Mouse (Mus musculus): ENCODE data around the gene Pappa.
A peak's percentile ranks its signal among the peaks of the same experiment; 100 is the strongest.

The Pappa gene

GRCm38 (mm10) chr4:65123741-65124224 is at the start of gene Pappa:
Gene Pappa, plus strand, starts transcription at chr4:65124174.
- DNase-seq: no peak

DNA sequence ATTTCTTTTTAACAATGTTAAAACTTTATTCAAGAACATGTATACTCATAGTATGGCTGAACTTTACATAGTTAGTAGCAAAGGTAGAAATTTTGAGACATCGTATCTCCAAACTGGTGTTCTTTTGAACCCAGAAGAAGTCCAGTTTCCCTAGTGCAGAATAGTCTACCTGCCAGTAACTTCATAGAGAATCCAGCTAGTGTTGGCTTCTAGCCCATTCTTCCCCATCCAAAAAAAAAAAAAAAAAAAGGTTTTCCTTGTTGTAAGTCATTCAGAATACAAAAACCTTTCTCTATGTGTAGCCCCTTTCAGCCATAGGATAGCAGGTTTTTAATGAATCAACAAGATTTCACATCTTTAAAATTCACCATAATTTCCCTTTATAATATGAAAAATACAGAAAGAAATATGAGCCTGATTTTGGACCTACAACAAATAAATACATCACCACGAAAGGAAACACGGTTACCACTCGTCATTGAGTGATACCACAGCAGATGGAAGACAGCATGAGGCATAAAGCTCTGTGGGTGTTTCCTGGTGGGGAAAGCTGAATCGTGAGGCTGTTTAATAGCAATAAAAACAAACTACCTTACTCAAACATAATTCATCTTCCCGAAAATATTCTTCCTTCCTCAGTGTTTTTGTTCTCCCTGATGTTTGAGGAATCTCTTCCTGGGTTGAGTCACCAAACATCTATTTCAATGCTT is 45.9 kb upstream of the Pappa start:
- DNase-seq: no peak

- no peak for DNase-seq
Observed at GRCm38 (mm10) chr4:65086864-65087263, 37.1 kb upstream of the Pappa start.

GRCm38 (mm10) chr4:65087592-65087991 is 36.4 kb upstream of the Pappa start:
- DNase-seq: no peak

DNA sequence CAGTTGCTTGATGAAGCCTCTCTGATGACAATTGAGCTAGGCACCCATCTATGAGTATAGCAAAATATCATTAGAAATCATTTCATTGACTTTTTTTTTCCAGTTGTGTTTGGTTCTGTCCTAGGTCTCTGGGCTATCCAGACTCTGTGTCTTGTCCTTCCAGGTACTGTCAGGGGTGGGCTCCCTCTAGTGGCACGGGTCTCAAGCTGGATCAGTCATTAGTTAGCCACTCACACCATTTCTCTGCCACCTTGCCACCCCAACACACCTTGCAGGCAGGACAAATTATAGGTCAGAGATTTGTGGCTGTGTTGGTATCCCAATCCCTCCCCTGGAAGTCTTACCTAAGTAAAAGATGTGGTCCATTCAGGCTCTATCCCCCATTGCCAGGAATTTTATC is 31.8 kb upstream of the Pappa start:
- peak; percentile 6 for DNase-seq

DNA sequence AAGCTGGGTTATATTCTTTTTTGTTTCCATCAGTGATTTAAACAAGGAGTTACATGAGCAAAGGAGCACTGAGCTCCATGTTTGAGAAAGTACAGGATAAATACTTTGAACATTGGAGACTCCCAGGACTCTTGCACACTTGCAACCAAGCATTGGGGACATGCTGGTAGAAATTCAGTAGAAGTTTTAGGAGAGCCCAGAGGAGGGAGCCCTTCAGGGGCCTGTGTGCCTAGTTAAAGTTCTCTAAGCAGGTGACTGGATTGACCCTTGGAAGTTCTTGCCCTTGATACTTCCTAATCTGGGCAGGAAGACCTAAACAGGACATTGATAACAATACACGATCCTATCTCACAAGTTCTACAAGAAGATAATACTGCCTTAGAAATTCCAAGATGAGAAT is 3.6 kb upstream of the Pappa start:
- DNase-seq: no peak

- DNase-seq: no peak
Observed at GRCm38 (mm10) chr4:65122841-65123240, 1.1 kb upstream of the Pappa start.

DNA sequence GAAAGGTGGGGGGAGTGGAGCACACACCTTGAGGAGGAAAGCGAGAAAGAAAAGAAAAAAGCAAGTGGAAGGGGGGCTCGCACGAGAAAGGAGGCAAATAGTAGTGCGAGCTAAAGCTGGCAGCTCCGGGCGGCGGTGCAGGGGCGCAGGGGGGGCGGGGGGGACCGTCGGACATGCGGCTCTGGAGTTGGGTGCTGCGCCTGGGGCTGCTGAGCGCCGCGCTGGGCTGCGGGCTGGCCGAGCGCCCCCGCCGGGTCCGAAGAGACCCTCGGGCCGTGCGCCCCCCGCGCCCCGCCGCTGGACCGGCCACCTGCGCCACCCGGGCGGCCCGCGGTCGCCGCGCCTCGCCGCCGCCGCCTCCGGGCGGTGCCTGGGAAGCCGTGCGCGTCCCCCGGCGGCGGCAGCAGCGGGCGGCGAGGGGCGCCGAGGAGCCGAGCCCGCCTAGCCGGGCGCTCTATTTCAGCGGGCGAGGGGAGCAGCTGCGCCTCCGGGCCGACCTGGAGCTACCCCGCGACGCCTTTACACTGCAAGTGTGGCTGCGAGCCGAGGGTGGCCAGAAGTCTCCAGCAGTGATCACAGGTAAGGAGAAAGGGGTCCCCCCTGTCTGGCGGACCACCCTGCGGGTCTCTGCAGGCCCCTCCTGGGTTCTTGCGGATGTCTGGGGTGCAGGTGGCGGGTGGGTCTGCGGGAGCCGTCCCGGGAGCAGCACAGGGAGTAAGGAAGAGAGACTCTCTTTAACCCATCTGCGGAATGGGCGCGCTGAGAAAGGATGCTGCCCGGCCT is 586 bp downstream of the Pappa start:
- no peak for DNase-seq

DNA sequence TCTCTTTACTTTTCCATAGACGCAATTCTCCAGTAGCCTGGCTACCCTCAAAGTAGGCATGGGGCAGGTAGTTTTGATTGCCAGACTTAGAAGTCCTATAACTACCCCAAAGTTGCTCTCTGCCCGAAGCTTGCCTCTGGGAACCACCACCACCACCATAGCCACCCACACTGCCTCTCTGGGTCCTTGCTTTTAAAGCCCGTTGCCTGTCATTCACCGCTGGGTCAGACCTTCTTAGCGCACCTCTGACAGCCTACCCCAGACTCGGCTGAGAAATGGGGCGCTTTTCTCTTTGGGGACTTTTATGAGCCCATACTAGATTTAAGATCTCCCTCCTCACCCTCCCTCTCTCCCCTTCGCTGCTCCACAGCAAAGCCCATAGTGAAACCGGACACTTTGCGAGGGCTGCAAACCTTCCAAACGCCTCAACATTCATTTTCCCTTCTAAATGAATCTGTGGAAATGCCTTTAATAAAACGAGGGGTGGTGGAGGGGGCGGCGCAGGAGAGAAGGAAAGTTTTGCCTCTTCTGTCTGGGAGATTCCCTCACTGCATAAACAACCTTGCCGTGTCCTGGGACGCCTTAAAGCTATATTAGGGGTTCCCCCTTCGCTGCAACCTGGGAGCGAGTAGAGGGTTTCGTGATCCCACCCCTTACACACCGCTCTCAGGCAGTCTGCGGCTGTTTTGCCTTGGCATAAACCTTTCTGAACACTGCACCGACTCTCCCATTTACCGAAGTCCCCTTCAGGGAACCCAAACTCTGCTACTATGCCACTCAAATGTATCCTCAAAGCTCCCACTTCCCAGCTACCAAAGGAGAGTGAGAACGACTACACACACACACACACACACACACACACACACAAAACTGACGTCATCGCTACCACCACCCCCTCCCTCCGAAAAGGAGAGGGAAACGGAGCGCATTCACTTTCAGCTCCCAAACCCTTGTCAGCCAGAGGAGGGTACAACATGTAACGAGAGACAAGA is 1.7 kb downstream of the Pappa start:
- DNase-seq: peak; percentile 12

GRCm38 (mm10) chr4:65126451-65127290 is 2.7 kb downstream of the Pappa start:
- DNase-seq: peak; percentile 44

DNA sequence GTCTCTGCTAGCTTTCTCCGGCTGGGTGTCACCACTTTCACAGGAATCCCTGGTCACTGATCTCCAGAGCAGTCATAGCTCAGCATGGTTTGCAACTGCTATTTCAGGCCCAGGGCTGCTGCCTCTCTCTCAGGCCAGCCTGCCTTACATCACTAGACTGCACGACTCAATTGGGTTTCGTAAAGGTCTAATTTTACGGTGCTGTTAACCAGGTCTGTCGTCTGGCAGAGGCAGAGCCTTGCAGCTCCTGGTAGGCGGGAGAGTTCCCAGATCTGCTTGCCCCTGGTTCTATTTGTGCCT is 3.3 kb downstream of the Pappa start:
- no peak for DNase-seq

DNA sequence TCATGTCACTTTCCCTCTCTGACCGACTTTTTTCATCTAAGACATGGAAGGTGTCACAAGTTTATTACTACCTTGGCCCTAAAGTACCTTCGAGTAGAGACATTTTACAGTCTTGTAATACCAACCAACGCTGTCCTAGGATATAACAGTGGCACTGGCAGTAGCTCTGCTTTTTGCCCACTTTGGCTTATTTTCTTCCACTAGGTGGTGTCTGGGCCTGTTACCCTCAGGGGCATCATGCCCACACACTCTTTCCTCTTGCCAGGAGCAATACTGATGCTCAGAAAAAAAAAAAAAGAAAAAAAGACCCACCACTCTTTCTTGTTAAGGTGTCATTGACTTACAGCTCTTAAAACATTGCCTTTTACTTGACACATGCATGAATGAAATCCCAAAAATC is 8.7 kb downstream of the Pappa start:
- DNase-seq: no peak

DNA sequence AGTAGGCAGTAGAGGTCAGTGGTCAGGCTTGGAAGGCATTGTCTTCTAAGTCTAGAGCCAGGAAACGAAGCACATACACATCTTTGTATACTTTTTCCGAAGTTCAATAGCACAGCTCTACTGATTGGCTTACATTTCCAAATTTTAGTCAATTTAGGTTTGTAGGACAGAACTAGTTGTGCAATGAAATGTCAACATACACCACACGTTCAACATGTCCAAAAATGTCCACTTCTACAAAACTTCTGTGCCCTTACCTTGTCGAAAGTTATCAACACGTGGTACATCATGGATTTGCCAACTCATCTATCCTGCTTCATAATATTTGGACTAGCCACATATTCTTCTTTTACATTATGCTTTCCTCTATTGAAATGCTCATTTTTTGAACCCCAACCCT is 10.4 kb downstream of the Pappa start:
- no peak for DNase-seq

GRCm38 (mm10) chr4:65135109-65135508 is 11.1 kb downstream of the Pappa start:
- no peak for DNase-seq

DNA sequence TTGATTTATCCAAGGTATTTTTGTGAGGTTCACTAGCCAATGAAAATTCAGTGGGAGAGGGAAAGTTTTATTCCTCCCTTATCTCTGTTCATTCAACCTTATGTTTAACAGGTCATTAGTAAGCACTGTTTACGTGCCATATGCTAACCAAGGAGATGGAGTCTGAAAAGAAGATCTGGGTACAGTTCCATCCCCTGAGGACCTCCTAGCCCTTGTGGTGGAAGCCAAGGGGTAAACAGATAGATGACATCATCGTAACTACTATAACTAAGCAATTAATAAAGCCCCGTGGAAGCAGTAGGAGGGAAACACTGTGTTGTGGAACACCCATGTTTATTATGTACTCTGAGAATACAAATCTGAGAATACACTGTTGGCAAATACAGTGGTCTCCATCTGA is 12.6 kb downstream of the Pappa start:
- no peak for DNase-seq

DNA sequence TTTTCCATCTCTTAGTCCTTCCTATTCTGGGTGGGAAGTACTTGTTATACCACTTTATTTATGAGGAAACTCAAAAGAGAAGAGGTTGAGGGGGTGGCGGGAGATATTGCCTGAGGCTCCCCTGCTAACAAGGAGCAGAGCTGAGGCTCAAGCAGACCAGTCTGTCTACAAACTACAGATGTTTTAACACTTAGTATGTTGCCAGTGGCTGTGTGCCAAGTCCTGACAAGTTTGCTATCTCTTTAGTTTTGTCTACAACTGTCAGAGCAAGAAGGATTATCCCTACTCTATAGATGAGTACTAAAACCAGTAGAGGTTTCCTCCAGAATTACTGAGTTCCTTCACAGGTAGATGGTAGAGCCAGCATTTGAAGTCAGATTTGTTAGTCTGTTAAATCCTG is 23.0 kb downstream of the Pappa start:
- DNase-seq: no peak

- no peak for DNase-seq
Observed at GRCm38 (mm10) chr4:65153601-65154000, 29.6 kb downstream of the Pappa start.

GRCm38 (mm10) chr4:65156231-65156630 is 32.3 kb downstream of the Pappa start:
- DNase-seq: no peak

GRCm38 (mm10) chr4:65158651-65159050 is 34.7 kb downstream of the Pappa start:
- DNase-seq: no peak

DNA sequence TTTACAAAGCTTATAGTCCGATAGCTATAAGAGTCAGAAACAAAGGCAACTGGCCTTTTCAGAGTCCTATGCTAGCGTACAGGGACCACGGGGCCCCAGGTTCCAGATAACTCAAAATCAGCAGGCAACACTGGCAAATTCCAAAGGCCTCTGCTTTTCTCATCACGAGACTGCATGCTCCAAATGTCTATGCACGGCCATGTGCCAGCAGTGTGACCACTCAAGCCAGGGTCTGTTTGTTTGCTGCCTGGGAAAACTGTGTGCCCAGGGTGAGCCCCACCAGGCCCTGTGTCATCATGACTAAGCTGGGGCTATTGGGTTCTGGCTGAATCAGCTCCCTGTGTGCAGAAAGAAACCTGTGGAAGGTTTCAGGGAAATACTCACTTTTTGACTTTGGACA is 35.5 kb downstream of the Pappa start:
- DNase-seq: no peak

DNA sequence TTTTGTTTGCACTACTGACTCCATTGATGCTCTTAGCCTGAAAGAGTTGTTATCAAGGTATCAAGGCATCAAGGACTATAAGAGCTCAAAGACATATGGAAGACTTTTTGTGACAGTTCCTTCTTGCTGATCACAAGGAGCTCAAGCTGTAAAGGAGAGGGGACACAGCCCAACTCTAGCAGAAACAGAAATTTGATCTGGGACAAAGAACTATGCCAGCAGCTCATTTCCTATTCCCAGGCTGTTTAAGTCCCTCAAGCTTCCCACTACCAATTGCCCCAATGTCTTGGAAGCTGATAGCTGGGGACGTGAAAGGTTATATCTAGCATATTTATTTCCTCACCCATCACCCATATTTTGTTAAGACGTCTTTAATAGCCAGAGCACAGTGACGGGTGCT is 39.7 kb downstream of the Pappa start:
- no peak for DNase-seq

DNA sequence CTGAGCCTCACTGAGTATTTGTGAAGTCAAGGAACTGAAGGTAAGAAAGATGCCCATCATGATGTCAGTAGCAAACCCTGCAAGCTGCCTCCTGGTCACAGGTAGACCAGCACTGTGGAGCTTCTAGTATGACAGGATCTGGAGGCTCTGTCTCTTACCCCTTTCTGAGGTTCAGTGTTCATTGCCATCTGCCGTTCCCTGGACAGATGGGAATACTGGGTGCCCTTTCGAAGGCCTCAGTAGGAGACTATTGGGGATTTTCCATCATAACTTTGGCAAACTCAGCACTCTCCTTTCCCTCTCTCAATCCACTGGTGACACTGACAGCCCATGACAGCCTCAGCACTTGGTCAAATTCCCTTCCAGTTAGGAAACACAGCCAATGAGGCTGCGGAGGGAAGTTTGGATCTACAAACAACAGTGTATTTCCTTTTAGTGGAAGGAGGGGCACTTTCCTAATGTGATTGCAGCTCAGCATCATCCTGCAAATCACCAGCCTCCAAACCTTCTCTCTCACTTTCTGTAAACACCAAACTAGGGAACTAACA is 42.4 kb downstream of the Pappa start:
- no peak for DNase-seq

Measured in liver (tissue).